Mouse (Mus musculus): Measurements from ENCODE around the gene Tnrc18. TPM values are rescaled to one million over a fixed set of nuclear protein-coding genes. Genes with fewer than 3 reads are reported as not detected.
A peak's percentile ranks its signal among the peaks of the same experiment; 100 is the strongest.

Gene Tnrc18
- 32.5 and 34.7 TPM in 2 replicates for polyA plus RNA-seq (2014; fragmentation: Nextera tagmentation; extraction: Ambion mirVana)

GRCm38 (mm10) chr5:142817524-142818434 is at the start of gene Tnrc18:
Gene Tnrc18, minus strand, starts transcription at chr5:142817662.
- ATAC-seq (ENCODE audit: insufficient read depth, low FRiP score, low TSS enrichment) = peak; percentile 63
- Histone ChIP-seq H3K9ac (ENCODE audit: low read length) (peak within 1 kb of the TSS; percentile 100), H3K36me3 (ENCODE audit: control insufficient read depth, insufficient read depth, low read length) (no peaks in the 10 kb centered on the region), H3K4me2 (ENCODE audit: low read depth) (peak within 1 kb of the TSS; percentile 96), H3K9me3 (ENCODE audit: control insufficient read depth, low read length) (no peaks in the 10 kb centered on the region), H3K27ac (ENCODE audit: low read depth, low read length) (peak within 1 kb of the TSS; percentile 100), H3K4me1 (ENCODE audit: control insufficient read depth, insufficient read depth, low read length) (peaks cover 6% of the 10 kb centered on the region), H3K27me3 (ENCODE audit: control insufficient read depth, insufficient read depth, low read length) (no peaks in the 10 kb centered on the region), H3K4me3 (ENCODE audit: low read depth, low read length) (peak within 1 kb of the TSS; percentile 98)
- under 1% methylated on average over 55 of the region's 56 CpGs for WGBS
- DNase-seq (ENCODE audit: low spot score) = peak; percentile 100

GRCm38 (mm10) chr5:142857763-142858229 is 40.3 kb upstream of the Tnrc18 start:
- WGBS = 49% methylated on average over 16 of the region's 16 CpGs
- Histone ChIP-seq H3K27me3 (ENCODE audit: control insufficient read depth, insufficient read depth, low read length) (no peaks in the 10 kb centered on the region), H3K36me3 (ENCODE audit: control insufficient read depth, insufficient read depth, low read length) (no peaks in the 10 kb centered on the region), H3K9me3 (ENCODE audit: control insufficient read depth, low read length) (no peaks in the 10 kb centered on the region), H3K27ac (ENCODE audit: low read depth, low read length) (no peak overlapping the region), H3K4me3 (ENCODE audit: low read depth, low read length) (no peak overlapping the region), H3K4me2 (ENCODE audit: low read depth) (no peak overlapping the region), H3K4me1 (ENCODE audit: control insufficient read depth, insufficient read depth, low read length) (no peaks in the 10 kb centered on the region), H3K9ac (ENCODE audit: low read length) (no peak overlapping the region)
- ATAC-seq (ENCODE audit: insufficient read depth, low FRiP score, low TSS enrichment) = no peak
- no peak for DNase-seq (ENCODE audit: low spot score)

- Histone ChIP-seq H3K9me3 (ENCODE audit: control insufficient read depth, low read length) (no peaks in the 10 kb centered on the region), H3K36me3 (ENCODE audit: control insufficient read depth, insufficient read depth, low read length) (no peaks in the 10 kb centered on the region), H3K27me3 (ENCODE audit: control insufficient read depth, insufficient read depth, low read length) (no peaks in the 10 kb centered on the region), H3K27ac (ENCODE audit: low read depth, low read length) (no peak overlapping the region), H3K9ac (ENCODE audit: low read length) (no peak overlapping the region), H3K4me3 (ENCODE audit: low read depth, low read length) (no peak overlapping the region), H3K4me1 (ENCODE audit: control insufficient read depth, insufficient read depth, low read length) (no peaks in the 10 kb centered on the region), H3K4me2 (ENCODE audit: low read depth) (no peak overlapping the region)
- ATAC-seq (ENCODE audit: insufficient read depth, low FRiP score, low TSS enrichment) = no peak
- no peak for DNase-seq (ENCODE audit: low spot score)
- WGBS = 78% methylated on average over 4 of the region's 4 CpGs
Observed at GRCm38 (mm10) chr5:142856408-142856807, 38.9 kb upstream of the Tnrc18 start.

GRCm38 (mm10) chr5:142854877-142855276 is 37.4 kb upstream of the Tnrc18 start:
- no peaks in the 10 kb centered on the region for H3K9me3 ChIP-seq (ENCODE audit: control insufficient read depth, low read length)
- H3K9ac ChIP-seq (ENCODE audit: low read length) = no peak overlapping the region
- no peak overlapping the region for H3K4me2 ChIP-seq (ENCODE audit: low read depth)
- no peaks in the 10 kb centered on the region for H3K4me1 ChIP-seq (ENCODE audit: control insufficient read depth, insufficient read depth, low read length)
- peak; percentile 52 for DNase-seq (ENCODE audit: low spot score)
- no peaks in the 10 kb centered on the region for H3K36me3 ChIP-seq (ENCODE audit: control insufficient read depth, insufficient read depth, low read length)
- no peak for ATAC-seq (ENCODE audit: insufficient read depth, low FRiP score, low TSS enrichment)
- no peak overlapping the region for H3K4me3 ChIP-seq (ENCODE audit: low read depth, low read length)
- H3K27ac ChIP-seq (ENCODE audit: low read depth, low read length) = no peak overlapping the region
- 77% methylated on average over 10 of the region's 10 CpGs for WGBS
- no peaks in the 10 kb centered on the region for H3K27me3 ChIP-seq (ENCODE audit: control insufficient read depth, insufficient read depth, low read length)

GRCm38 (mm10) chr5:142853585-142853984 is 36.1 kb upstream of the Tnrc18 start:
- ATAC-seq (ENCODE audit: insufficient read depth, low FRiP score, low TSS enrichment) = no peak
- H3K4me1 ChIP-seq (ENCODE audit: control insufficient read depth, insufficient read depth, low read length) = no peaks in the 10 kb centered on the region
- H3K36me3 ChIP-seq (ENCODE audit: control insufficient read depth, insufficient read depth, low read length) = no peaks in the 10 kb centered on the region
- no peak for DNase-seq (ENCODE audit: low spot score)
- no peak overlapping the region for H3K27ac ChIP-seq (ENCODE audit: low read depth, low read length)
- no peaks in the 10 kb centered on the region for H3K27me3 ChIP-seq (ENCODE audit: control insufficient read depth, insufficient read depth, low read length)
- H3K9ac ChIP-seq (ENCODE audit: low read length) = no peak overlapping the region
- 83% methylated on average over 6 of the region's 6 CpGs for WGBS
- H3K4me3 ChIP-seq (ENCODE audit: low read depth, low read length) = no peak overlapping the region
- H3K9me3 ChIP-seq (ENCODE audit: control insufficient read depth, low read length) = no peaks in the 10 kb centered on the region
- no peak overlapping the region for H3K4me2 ChIP-seq (ENCODE audit: low read depth)

- H3K4me3 ChIP-seq (ENCODE audit: low read depth, low read length) = no peak overlapping the region
- H3K27ac ChIP-seq (ENCODE audit: low read depth, low read length) = no peak overlapping the region
- H3K9me3 ChIP-seq (ENCODE audit: control insufficient read depth, low read length) = no peaks in the 10 kb centered on the region
- no peak for ATAC-seq (ENCODE audit: insufficient read depth, low FRiP score, low TSS enrichment)
- no peak overlapping the region for H3K9ac ChIP-seq (ENCODE audit: low read length)
- H3K4me1 ChIP-seq (ENCODE audit: control insufficient read depth, insufficient read depth, low read length) = no peaks in the 10 kb centered on the region
- 58% methylated on average over 5 of the region's 5 CpGs for WGBS
- no peaks in the 10 kb centered on the region for H3K27me3 ChIP-seq (ENCODE audit: control insufficient read depth, insufficient read depth, low read length)
- H3K36me3 ChIP-seq (ENCODE audit: control insufficient read depth, insufficient read depth, low read length) = no peaks in the 10 kb centered on the region
- no peak overlapping the region for H3K4me2 ChIP-seq (ENCODE audit: low read depth)
- DNase-seq (ENCODE audit: low spot score) = no peak
Observed at GRCm38 (mm10) chr5:142851681-142852049, 34.2 kb upstream of the Tnrc18 start.

GRCm38 (mm10) chr5:142850916-142851680 is 33.6 kb upstream of the Tnrc18 start:
- Histone ChIP-seq H3K9ac (ENCODE audit: low read length) (no peak overlapping the region), H3K4me2 (ENCODE audit: low read depth) (no peak overlapping the region), H3K27me3 (ENCODE audit: control insufficient read depth, insufficient read depth, low read length) (no peaks in the 10 kb centered on the region), H3K4me1 (ENCODE audit: control insufficient read depth, insufficient read depth, low read length) (no peaks in the 10 kb centered on the region), H3K36me3 (ENCODE audit: control insufficient read depth, insufficient read depth, low read length) (no peaks in the 10 kb centered on the region), H3K27ac (ENCODE audit: low read depth, low read length) (no peak overlapping the region), H3K4me3 (ENCODE audit: low read depth, low read length) (no peak overlapping the region), H3K9me3 (ENCODE audit: control insufficient read depth, low read length) (no peaks in the 10 kb centered on the region)
- DNase-seq (ENCODE audit: low spot score) (no peak), ATAC-seq (ENCODE audit: insufficient read depth, low FRiP score, low TSS enrichment) (no peak)
- 90% methylated on average over 7 of the region's 7 CpGs for WGBS

GRCm38 (mm10) chr5:142850476-142850875 is 33.0 kb upstream of the Tnrc18 start:
- H3K27me3 ChIP-seq (ENCODE audit: control insufficient read depth, insufficient read depth, low read length) = no peaks in the 10 kb centered on the region
- no peaks in the 10 kb centered on the region for H3K9me3 ChIP-seq (ENCODE audit: control insufficient read depth, low read length)
- H3K27ac ChIP-seq (ENCODE audit: low read depth, low read length) = no peak overlapping the region
- WGBS = 82% methylated on average over 9 of the region's 9 CpGs
- no peaks in the 10 kb centered on the region for H3K4me1 ChIP-seq (ENCODE audit: control insufficient read depth, insufficient read depth, low read length)
- no peak overlapping the region for H3K4me2 ChIP-seq (ENCODE audit: low read depth)
- no peak overlapping the region for H3K4me3 ChIP-seq (ENCODE audit: low read depth, low read length)
- ATAC-seq (ENCODE audit: insufficient read depth, low FRiP score, low TSS enrichment) = no peak
- H3K36me3 ChIP-seq (ENCODE audit: control insufficient read depth, insufficient read depth, low read length) = no peaks in the 10 kb centered on the region
- no peak overlapping the region for H3K9ac ChIP-seq (ENCODE audit: low read length)
- no peak for DNase-seq (ENCODE audit: low spot score)
